Mouse (Mus musculus): ENCODE data around the gene Sh2d1b2. TPM values are rescaled to one million over a fixed set of nuclear protein-coding genes. Genes with fewer than 3 reads are reported as not detected.

Gene Sh2d1b2
- polyA plus RNA-seq, 1 experiment from 2014 or later: not detected

GRCm38 (mm10) chr1:170213181-170213879 is 19.2 kb upstream of the Sh2d1b2 start:
- Histone ChIP-seq H3K27me3 (replicated peaks; ENCODE audit: control insufficient read depth, insufficient read depth, low read length) (peaks cover 3% of the 10 kb centered on the region), H3K36me3 (ENCODE audit: control insufficient read depth, insufficient read depth, low read length) (peaks cover 11% of the 10 kb centered on the region), H3K9ac (ENCODE audit: low read depth, low read length) (no peak overlapping the region), H3K27ac (ENCODE audit: low read depth, low read length) (no peak overlapping the region), H3K4me1 (ENCODE audit: control insufficient read depth, insufficient read depth, low read depth, low read length) (peaks cover 11% of the 10 kb centered on the region), H3K4me2 (ENCODE audit: low read length) (no peak overlapping the region; the same call in 1 of the 2 replicates), H3K4me3 (ENCODE audit: low read length) (no peak overlapping the region), H3K9me3 (ENCODE audit: control insufficient read depth, low read length) (no peaks in the 10 kb centered on the region)
- ATAC-seq: no peak
- WGBS: 92% methylated on average over 10 of the region's 10 CpGs

- Histone ChIP-seq H3K27ac (ENCODE audit: low read depth, low read length) (no peak overlapping the region), H3K4me2 (ENCODE audit: low read length) (peak overlapping the region; percentile 79), H3K27me3 (replicated peaks; ENCODE audit: control insufficient read depth, insufficient read depth, low read length) (peaks cover 3% of the 10 kb centered on the region), H3K4me3 (ENCODE audit: low read length) (peak overlapping the region; percentile 58), H3K4me1 (ENCODE audit: control insufficient read depth, insufficient read depth, low read depth, low read length) (peaks cover 11% of the 10 kb centered on the region), H3K36me3 (ENCODE audit: control insufficient read depth, insufficient read depth, low read length) (peaks cover 8% of the 10 kb centered on the region), H3K9ac (ENCODE audit: low read depth, low read length) (peak overlapping the region; percentile 82), H3K9me3 (ENCODE audit: control insufficient read depth, low read length) (no peaks in the 10 kb centered on the region)
- ATAC-seq: no peak
- WGBS: 41% methylated on average over 7 of the region's 7 CpGs
These were observed 18.2 kb upstream of the Sh2d1b2 start for GRCm38 (mm10) chr1:170214383-170214756.

- peak within 1 kb of the TSS; percentile 79 for H3K4me2 ChIP-seq (ENCODE audit: low read length)
- peaks cover 8% of the 10 kb centered on the region for H3K36me3 ChIP-seq (ENCODE audit: control insufficient read depth, insufficient read depth, low read length)
- peak within 1 kb of the TSS; percentile 79 for H3K27ac ChIP-seq (ENCODE audit: low read depth, low read length)
- H3K9me3 ChIP-seq (ENCODE audit: control insufficient read depth, low read length): no peaks in the 10 kb centered on the region
- ATAC-seq: peak; percentile 99
- peak within 1 kb of the TSS; percentile 82 for H3K9ac ChIP-seq (ENCODE audit: low read depth, low read length)
- peaks cover 11% of the 10 kb centered on the region for H3K4me1 ChIP-seq (ENCODE audit: control insufficient read depth, insufficient read depth, low read depth, low read length)
- under 1% methylated on average over 60 of the region's 70 CpGs for WGBS
- H3K4me3 ChIP-seq (ENCODE audit: low read length): peak within 1 kb of the TSS; percentile 58
- peaks cover 3% of the 10 kb centered on the region for H3K27me3 ChIP-seq (replicated peaks; ENCODE audit: control insufficient read depth, insufficient read depth, low read length)
These were observed 17.6 kb upstream of the Sh2d1b2 start, which contains the start of gene Uhmk1 for GRCm38 (mm10) chr1:170214757-170215522. TSS of gene Uhmk1 (minus strand) at chr1:170215397.

- 75% methylated on average over 3 of the region's 3 CpGs for WGBS
- Histone ChIP-seq H3K9me3 (ENCODE audit: control insufficient read depth, low read length) (no peaks in the 10 kb centered on the region), H3K4me2 (ENCODE audit: low read length) (peak overlapping the region; percentile 55), H3K9ac (ENCODE audit: low read depth, low read length) (no peak overlapping the region), H3K4me3 (ENCODE audit: low read length) (peak overlapping the region; percentile 58), H3K27ac (ENCODE audit: low read depth, low read length) (no peak overlapping the region), H3K36me3 (ENCODE audit: control insufficient read depth, insufficient read depth, low read length) (peaks cover 8% of the 10 kb centered on the region), H3K27me3 (replicated peaks; ENCODE audit: control insufficient read depth, insufficient read depth, low read length) (peaks cover 3% of the 10 kb centered on the region), H3K4me1 (ENCODE audit: control insufficient read depth, insufficient read depth, low read depth, low read length) (peaks cover 11% of the 10 kb centered on the region)
- peak; percentile 5; the same call in 1 of the 2 replicates for ATAC-seq
These were observed 17.0 kb upstream of the Sh2d1b2 start for GRCm38 (mm10) chr1:170215590-170215989.

- Histone ChIP-seq H3K9ac (ENCODE audit: low read depth, low read length) (no peak overlapping the region), H3K4me3 (ENCODE audit: low read length) (no peak overlapping the region), H3K4me1 (ENCODE audit: control insufficient read depth, insufficient read depth, low read depth, low read length) (peaks cover 10% of the 10 kb centered on the region), H3K36me3 (ENCODE audit: control insufficient read depth, insufficient read depth, low read length) (no peaks in the 10 kb centered on the region), H3K9me3 (ENCODE audit: control insufficient read depth, low read length) (no peaks in the 10 kb centered on the region), H3K4me2 (ENCODE audit: low read length) (no peak overlapping the region), H3K27ac (ENCODE audit: low read depth, low read length) (no peak overlapping the region), H3K27me3 (replicated peaks; ENCODE audit: control insufficient read depth, insufficient read depth, low read length) (peaks cover 3% of the 10 kb centered on the region)
- WGBS: 81% methylated on average over 6 of the region's 6 CpGs
- ATAC-seq: no peak
These were observed 14.3 kb upstream of the Sh2d1b2 start for GRCm38 (mm10) chr1:170218091-170218884.

- H3K4me2 ChIP-seq (ENCODE audit: low read length): no peak overlapping the region
- H3K4me3 ChIP-seq (ENCODE audit: low read length): no peak overlapping the region
- no peak for ATAC-seq
- 0 out of 2 replicates have a peak, but pooled peaks cover 3% of the 10 kb centered on the region for H3K4me1 ChIP-seq (ENCODE audit: control insufficient read depth, insufficient read depth, low read depth, low read length)
- no peaks in the 10 kb centered on the region for H3K36me3 ChIP-seq (ENCODE audit: control insufficient read depth, insufficient read depth, low read length)
- no peak overlapping the region for H3K9ac ChIP-seq (ENCODE audit: low read depth, low read length)
- H3K27ac ChIP-seq (ENCODE audit: low read depth, low read length): no peak overlapping the region
- no peaks in the 10 kb centered on the region for H3K9me3 ChIP-seq (ENCODE audit: control insufficient read depth, low read length)
- H3K27me3 ChIP-seq (replicated peaks; ENCODE audit: control insufficient read depth, insufficient read depth, low read length): peaks cover 3% of the 10 kb centered on the region
These were observed 12.2 kb upstream of the Sh2d1b2 start for GRCm38 (mm10) chr1:170220351-170220750.

GRCm38 (mm10) chr1:170223276-170223675 is 9.3 kb upstream of the Sh2d1b2 start:
- H3K4me3 ChIP-seq (ENCODE audit: low read length): no peak overlapping the region
- H3K36me3 ChIP-seq (ENCODE audit: control insufficient read depth, insufficient read depth, low read length): no peaks in the 10 kb centered on the region
- H3K9me3 ChIP-seq (ENCODE audit: control insufficient read depth, low read length): no peaks in the 10 kb centered on the region
- H3K9ac ChIP-seq (ENCODE audit: low read depth, low read length): no peak overlapping the region
- no peaks in the 10 kb centered on the region for H3K4me1 ChIP-seq (ENCODE audit: control insufficient read depth, insufficient read depth, low read depth, low read length)
- ATAC-seq: no peak
- H3K27ac ChIP-seq (ENCODE audit: low read depth, low read length): no peak overlapping the region
- 83% methylated on average over 2 of the region's 2 CpGs for WGBS
- H3K27me3 ChIP-seq (replicated peaks; ENCODE audit: control insufficient read depth, insufficient read depth, low read length): no peaks in the 10 kb centered on the region
- H3K4me2 ChIP-seq (ENCODE audit: low read length): no peak overlapping the region

GRCm38 (mm10) chr1:170245016-170245415 is 12.5 kb downstream of the Sh2d1b2 start:
- H3K4me1 ChIP-seq (ENCODE audit: control insufficient read depth, insufficient read depth, low read depth, low read length): no peaks in the 10 kb centered on the region
- no peak for ATAC-seq
- no peak overlapping the region for H3K27ac ChIP-seq (ENCODE audit: low read depth, low read length)
- 92% methylated on average over 3 of the region's 3 CpGs for WGBS
- H3K9ac ChIP-seq (ENCODE audit: low read depth, low read length): no peak overlapping the region
- no peaks in the 10 kb centered on the region; the same call in 1 of the 2 replicates for H3K27me3 ChIP-seq (replicated peaks; ENCODE audit: control insufficient read depth, insufficient read depth, low read length)
- no peaks in the 10 kb centered on the region for H3K36me3 ChIP-seq (ENCODE audit: control insufficient read depth, insufficient read depth, low read length)
- no peak overlapping the region for H3K4me3 ChIP-seq (ENCODE audit: low read length)
- no peaks in the 10 kb centered on the region for H3K9me3 ChIP-seq (ENCODE audit: control insufficient read depth, low read length)
- H3K4me2 ChIP-seq (ENCODE audit: low read length): no peak overlapping the region

Data from hindbrain, embryonic 16.5 days (tissue).